Mouse (Mus musculus) induced T-regulatory cell, adult 2 months (primary cell): ENCODE data around the gene Cntnap2.

ENCODE experiments used
- DNase-seq: peaks from one replicate; pipeline ENCODE4 v3.0.0-alpha.2; 2012; ENCODE audit warnings: low read depth

Gene Cntnap2

GRCm38 (mm10) chr6:47306065-47306798 lies 2247.1 kb downstream of the Cntnap2 start:
- no peak for DNase-seq

- no peak for DNase-seq
Measured at GRCm38 (mm10) chr6:47306954-47307353, 2247.8 kb downstream of the Cntnap2 start.

DNA sequence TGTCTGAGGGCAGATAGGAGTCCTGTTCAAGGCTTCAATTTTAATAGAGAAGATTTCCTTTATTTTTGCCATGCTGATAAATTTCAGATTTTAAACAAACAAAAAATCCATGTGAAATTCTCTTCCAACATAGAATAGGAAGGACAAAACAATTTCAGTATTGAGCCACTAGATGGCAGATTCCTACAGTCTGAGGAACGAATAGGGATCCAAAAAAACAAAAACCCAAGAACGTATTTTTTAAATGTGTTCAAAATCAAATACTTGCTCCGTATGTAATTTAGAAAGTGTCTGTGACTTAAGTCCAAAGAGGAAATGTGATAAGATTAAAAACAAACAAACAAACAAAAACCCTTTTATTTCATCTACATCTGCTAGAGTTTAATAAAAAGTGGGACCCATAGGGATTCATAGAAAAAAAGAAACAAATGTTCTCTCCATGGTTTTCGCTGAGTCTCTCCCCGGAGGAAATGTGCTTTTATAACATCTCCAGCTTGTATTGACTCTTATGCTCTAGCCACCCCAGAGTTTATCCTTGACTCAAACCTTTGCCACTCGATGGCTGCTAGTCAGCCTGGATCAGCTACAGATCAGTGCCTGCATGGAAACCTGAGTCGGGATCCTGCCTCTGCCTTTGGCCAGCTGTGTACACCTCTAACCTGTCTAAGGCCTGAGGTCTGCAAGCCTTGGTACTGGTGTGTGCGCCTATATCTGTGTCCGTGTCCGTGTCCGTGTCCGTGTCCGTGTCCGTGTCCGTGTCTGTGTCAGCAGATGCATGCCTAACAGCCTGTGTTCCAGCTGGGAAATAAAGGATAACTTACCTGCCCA lies 2255.6 kb downstream of the Cntnap2 start:
- DNase-seq: peak; percentile 73

DNA sequence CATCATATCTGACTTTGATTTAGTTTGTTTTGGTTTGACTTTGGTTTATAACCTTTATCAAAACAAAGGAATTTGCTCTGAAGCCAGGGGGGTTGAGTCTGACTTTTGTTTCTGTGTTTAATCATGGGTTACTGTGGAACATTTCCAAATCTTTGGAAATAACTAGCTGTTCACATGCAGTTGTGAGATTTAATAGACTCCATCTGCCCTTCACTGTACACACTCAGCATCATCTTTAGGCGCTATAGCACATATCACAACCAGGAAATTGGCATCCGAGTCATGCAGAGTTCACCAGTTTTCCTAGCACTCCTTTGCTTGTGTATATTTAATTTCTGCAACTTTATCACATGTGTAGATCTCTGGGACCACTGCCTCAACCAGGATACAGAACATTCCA lies 2256.3 kb downstream of the Cntnap2 start:
- no peak for DNase-seq

- DNase-seq: no peak
Measured at GRCm38 (mm10) chr6:47317253-47317652, 2258.1 kb downstream of the Cntnap2 start.

- DNase-seq: no peak
Measured at GRCm38 (mm10) chr6:47318705-47319104, 2259.5 kb downstream of the Cntnap2 start.

GRCm38 (mm10) chr6:47319309-47319983 lies 2260.3 kb downstream of the Cntnap2 start:
- no peak for DNase-seq

GRCm38 (mm10) chr6:47323169-47323835 lies 2264.1 kb downstream of the Cntnap2 start:
- no peak for DNase-seq

DNA sequence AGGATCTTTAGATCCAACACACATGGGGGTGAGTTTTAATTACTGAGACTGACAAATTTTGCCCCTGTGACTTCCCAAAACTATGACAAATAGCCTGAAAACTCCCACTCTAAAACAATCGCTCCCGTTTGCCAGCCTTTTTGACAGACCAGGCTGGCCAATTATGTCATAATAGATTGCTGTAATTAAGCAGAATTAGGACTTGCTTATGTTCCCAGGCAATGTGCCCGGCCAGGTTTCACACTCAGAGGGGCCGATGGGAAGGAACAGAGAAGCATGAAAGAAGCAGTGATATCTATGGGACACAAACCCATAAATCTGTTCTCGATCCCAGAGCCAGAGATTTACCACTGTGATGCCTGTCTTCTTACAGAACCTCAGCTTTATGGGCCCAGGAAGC lies 2264.7 kb downstream of the Cntnap2 start:
- no peak for DNase-seq

GRCm38 (mm10) chr6:47328281-47328680 lies 2269.1 kb downstream of the Cntnap2 start:
- DNase-seq: no peak

DNA sequence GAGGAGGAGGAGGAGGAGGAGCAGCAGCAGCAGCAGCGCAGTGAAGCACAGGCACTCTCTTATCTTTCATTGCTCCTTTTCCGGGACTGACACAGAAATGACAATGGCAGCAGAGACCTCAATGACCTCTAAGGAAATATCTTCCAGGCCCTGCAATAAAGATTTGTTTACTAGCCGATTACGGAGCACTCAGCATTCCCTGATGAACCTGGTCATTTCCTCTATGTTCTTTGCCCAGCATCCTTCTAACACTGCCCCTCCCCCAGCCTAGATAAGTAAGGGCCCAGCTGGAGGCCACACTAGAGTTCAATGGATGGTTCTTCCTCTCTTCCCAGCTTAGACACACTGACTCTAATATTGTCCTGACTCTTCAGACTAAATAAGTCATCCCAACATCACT lies 2270.1 kb downstream of the Cntnap2 start:
- no peak for DNase-seq

DNA sequence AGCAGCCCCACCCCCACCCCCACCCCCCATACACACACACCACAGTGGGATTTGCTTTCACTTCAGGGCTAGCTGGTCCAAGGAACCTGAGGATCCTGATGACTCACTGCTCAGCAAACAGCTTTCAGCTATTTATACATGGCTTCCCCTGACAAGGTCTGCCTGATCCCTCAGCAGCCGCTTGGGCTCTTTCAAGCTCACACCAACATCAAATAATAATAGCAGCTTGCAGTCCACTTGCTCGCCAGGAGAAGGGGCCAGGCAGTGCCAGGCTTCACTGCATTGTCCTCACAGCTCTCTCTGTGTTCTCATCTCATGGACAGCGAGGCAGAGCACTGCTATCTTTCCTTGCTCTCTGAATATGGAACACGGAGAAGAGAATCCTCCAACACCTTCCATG lies 2273.9 kb downstream of the Cntnap2 start:
- DNase-seq: no peak

- DNase-seq: no peak
Measured at GRCm38 (mm10) chr6:47334377-47334776, 2275.2 kb downstream of the Cntnap2 start.

- no peak for DNase-seq
Measured at GRCm38 (mm10) chr6:47337300-47337699, 2278.1 kb downstream of the Cntnap2 start.

- DNase-seq: no peak
Measured at GRCm38 (mm10) chr6:47338113-47338512, 2279.0 kb downstream of the Cntnap2 start.

DNA sequence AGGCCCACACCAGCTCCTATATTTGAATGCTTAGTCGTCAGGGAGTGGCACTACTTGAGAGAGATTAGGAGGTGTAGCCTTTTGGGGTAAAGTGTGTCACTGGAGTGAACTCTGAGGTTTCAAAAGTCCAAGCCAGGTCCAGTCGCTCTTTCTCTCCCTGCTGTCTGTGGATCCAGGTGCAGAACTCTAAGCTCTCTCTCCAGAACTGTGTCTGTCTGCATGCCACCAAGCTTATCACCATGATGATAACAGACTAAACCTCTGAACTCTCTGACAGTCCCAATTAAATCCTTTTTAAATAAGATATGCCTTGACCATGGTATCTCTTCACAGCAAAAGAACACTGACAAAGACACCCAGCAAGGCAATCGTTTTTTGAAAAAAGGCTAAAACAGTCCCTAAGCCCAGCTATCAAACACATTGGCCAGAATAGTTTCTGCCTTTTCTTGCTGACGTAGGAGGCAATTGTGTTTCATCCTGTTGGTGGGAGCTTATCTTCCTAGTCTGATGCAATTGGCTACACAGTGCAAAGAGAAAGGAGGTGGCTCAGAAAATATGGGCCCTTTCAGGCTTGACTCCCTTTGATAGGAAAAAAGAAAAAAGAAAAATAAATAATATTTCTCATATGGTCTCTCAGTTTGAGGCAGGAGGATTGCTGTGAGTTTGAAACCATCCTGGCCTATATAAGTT lies 2281.8 kb downstream of the Cntnap2 start:
- no peak for DNase-seq

DNA sequence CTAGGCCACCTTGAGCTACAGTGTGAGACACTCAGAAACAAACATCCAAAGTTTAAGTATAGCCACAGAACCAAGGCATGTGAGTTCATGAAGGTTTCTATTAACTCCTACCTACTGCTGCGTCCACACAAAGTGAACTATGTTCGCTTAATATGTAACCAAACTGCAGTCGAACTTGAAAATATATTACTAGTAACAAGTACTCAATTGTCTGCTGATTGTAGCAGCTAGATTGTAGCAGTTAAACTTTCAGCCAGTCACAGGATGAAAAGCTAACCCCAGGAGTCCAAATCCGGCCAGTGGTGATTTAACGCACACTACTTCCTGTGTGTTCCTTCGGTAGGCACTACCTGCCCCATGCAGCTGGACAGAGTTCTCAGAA lies 2282.3 kb downstream of the Cntnap2 start:
- no peak for DNase-seq

DNA sequence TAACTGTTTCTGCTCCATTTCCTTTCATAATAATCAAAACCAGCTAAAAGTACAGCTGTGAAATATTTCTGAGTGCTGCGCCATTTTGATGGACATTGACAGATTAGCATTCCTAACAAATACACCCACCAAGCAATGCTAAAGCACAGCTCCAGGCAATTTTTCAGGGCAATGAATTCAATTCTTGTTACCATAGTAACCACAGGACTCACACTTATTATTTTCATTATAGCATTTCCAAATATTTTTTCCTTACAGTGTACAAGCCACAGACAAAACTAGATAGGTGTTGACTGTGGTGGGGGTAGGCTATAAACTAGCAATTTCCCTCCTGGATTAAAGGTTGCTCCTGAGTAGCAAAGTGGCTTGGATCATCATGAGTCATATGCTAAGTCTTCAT lies 2284.1 kb downstream of the Cntnap2 start:
- no peak for DNase-seq

- DNase-seq: no peak
Measured at GRCm38 (mm10) chr6:47344696-47345095, 2285.5 kb downstream of the Cntnap2 start.

- peak; percentile 42 for DNase-seq
Measured at GRCm38 (mm10) chr6:47350100-47350690, 2291.0 kb downstream of the Cntnap2 start.
